Mouse (Mus musculus): ENCODE measurements around the gene Scgb1b20.
"Not testable (repeated sequence)": the region's sequence is repeated elsewhere in the genome, so short reads cannot be mapped to it uniquely, and the experiment has no call there.

The Scgb1b20 gene

GRCm38 (mm10) chr7:33372934-33373333 is at the start of gene Scgb1b20:
Scgb1b20 (plus strand) TSS chr7:33373234.
- DNase-seq (ENCODE audit: low spot score in 2 of 2), result not testable (repeated sequence)

- DNase-seq (ENCODE audit: low spot score in 2 of 2), result not testable (repeated sequence)
Observed at GRCm38 (mm10) chr7:33366222-33366621, 6.8 kb upstream of the Scgb1b20 start, which contains the start of gene Scgb2b20. Scgb2b20 (minus strand) TSS chr7:33366322.

GRCm38 (mm10) chr7:33399749-33400148 is 26.7 kb downstream of the Scgb1b20 start:
- not testable (repeated sequence) for DNase-seq (ENCODE audit: low spot score in 2 of 2)

- DNase-seq (ENCODE audit: low spot score in 2 of 2), result no peak
Observed at GRCm38 (mm10) chr7:33401650-33402049, 28.6 kb downstream of the Scgb1b20 start.

- DNase-seq (ENCODE audit: low spot score in 2 of 2), result not testable (repeated sequence)
Observed at GRCm38 (mm10) chr7:33409681-33410080, 36.6 kb downstream of the Scgb1b20 start.

Data from urinary bladder, postnatal 4 days (tissue).